Mouse (Mus musculus) activated CD4-positive, CD25-positive, alpha-beta regulatory T cell, adult 4 months (primary cell): ENCODE data around the gene Rsph14. TPM values are rescaled to one million over a fixed set of nuclear protein-coding genes. Genes with fewer than 3 reads are reported as not detected.

ENCODE experiments used
- ATAC-seq: one replicate; pipeline ENCODE4 v1.8.0; 2017
- polyA plus RNA-seq, 2 experiments: library from polyadenylated mRNA; unstranded; fragments of 100-300 nt; shearing (Covaris generic); gene quantifications; one replicate each; pipeline ENCODE4 v1.2.1; 2017

Gene Rsph14
- polyA plus RNA-seq, 2 experiments from 2014 or later = not detected

GRCm38 (mm10) chr10:74989814-74990213 lies 42.6 kb downstream of the Rsph14 start:
- ATAC-seq = no peak

GRCm38 (mm10) chr10:74987698-74988470 lies 44.5 kb downstream of the Rsph14 start:
- no peak for ATAC-seq

- ATAC-seq = no peak
These were observed 49.2 kb downstream of the Rsph14 start for GRCm38 (mm10) chr10:74983176-74983575.

DNA sequence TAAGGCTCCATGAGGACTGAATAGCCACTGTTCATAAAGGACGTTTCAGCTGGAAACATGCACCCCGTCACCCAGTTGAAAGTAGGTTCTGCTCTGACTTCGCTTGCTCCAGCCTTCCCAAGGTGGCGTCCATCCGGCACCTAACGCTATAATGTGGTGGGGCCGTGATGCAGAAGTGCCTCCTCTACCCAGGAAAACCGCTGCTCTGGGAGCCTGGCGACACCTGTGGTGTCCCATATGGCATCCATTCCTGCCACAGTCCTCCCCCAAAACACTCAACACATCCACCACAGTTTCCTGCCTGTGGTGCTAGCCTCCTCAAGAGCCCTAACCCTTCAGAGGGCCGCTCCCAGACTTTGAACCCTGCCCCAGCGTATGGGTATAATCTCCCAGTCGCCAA lies 51.2 kb downstream of the Rsph14 start:
- no peak for ATAC-seq

GRCm38 (mm10) chr10:74978056-74978455 lies 54.3 kb downstream of the Rsph14 start:
- ATAC-seq = no peak

GRCm38 (mm10) chr10:74976429-74976828 lies 56.0 kb downstream of the Rsph14 start:
- no peak for ATAC-seq

DNA sequence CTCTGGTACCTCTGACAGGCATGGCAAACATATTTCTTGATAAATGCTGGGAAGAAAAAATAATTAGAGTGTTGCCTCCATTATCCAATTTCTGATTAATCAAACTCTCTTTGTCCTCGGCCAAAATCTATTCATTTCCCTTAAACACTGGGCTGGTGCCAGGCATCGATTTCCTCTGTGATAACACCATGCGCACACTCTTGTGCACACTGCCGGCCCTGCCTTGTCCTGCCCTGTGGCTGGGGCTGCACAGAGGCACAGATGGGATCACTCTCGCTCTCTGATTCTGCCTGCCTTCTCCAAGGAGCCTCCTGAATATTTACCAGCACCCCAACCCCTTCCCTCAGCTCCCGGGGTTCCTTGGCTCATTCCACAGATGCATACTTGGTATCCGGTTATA lies 56.8 kb downstream of the Rsph14 start:
- no peak for ATAC-seq

- no peak for ATAC-seq
These were observed 59.4 kb downstream of the Rsph14 start for GRCm38 (mm10) chr10:74973026-74973425.

DNA sequence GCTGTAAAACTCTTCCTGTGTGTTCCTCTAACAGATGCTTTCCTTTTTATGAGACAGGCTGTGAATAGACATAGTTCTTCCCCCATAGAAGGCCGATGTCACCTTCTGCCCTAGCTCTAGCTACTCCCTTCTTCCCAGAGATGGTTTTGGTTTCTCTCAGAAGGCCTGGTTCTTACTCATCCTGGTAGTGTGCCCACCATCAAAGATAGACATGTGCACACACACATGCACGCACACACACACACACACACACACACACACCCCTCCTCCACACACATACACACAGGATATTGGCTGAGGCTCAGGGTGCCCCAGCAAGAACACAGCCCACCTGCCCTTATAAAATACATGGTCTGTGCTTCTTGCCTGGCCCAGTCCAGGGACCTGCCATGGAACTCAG lies 63.1 kb downstream of the Rsph14 start:
- ATAC-seq = no peak

DNA sequence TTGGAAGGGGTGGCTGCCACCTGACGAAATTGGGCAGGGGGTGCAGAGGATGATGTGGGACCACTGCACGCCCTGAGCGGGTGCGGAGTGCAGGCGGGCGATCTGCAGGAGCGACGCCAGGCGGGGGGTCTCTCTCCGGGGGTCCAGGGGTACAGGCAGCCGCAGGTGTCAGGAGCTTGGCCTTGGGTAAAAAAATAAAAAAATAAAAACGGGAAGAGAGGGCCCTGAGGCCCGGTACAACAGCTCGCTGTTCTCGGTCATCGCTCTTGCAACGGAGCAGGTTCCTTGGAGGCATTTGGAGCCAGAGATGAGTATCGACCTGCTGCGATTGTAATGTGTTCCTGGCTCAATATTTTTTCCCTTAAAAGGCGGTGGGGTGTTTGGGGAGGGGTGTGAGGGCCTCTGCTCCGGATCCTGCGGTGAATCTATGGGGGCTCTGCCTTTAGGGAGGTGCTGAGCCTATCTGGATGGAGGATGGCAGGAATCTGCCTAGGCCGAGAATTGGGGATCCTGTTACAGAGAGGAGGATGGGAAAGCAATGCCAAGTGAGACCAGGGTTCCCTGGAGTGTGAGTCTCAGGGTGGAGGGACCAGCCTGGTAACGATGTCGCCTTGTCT lies 64.6 kb downstream of the Rsph14 start:
- no peak for ATAC-seq

- ATAC-seq = peak; percentile 90
These were observed 65.4 kb downstream of the Rsph14 start, which contains the start of gene Gnaz for GRCm38 (mm10) chr10:74966850-74967451. TSS of gene Gnaz (plus strand) at chr10:74967177.

- ATAC-seq = no peak
These were observed 68.0 kb downstream of the Rsph14 start for GRCm38 (mm10) chr10:74964380-74964779.

- ATAC-seq = no peak
These were observed 79.4 kb downstream of the Rsph14 start for GRCm38 (mm10) chr10:74952830-74953443.

DNA sequence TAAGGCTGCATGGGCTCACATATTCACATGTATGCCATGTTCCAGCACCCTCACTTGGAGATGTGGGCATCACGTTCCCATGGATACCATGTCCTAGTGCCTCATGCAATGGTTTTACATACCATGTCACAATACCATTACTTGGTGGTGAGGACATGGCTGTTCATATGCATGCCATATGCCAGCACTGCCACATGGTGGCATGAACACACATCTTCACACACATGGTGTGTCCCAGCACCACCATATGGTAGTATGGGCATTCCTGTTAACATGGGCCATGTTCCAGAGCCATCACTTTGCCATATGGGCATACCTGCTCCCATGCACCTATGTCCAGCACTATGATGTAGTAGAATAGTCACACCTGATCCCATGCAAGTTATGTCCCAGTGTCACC lies 91.6 kb downstream of the Rsph14 start:
- no peak for ATAC-seq

DNA sequence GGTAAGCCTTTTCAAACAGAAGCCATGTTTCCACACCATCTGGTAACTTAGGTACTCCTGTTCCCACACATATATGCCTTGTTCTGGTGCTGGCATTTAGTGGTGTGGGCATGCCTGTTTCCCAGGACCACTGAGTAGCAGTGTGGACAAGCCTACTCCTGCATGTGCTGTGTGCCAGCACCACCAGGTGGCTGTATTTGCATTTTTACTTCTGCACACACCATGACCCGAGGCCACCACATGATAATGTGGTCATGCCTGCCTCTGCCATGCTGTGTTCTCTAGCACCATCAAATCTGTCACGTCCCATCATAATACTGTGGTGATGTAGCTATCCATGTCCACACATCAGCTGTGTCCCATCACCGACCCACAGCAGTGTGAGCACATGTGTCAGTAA lies 93.1 kb downstream of the Rsph14 start:
- no peak for ATAC-seq

DNA sequence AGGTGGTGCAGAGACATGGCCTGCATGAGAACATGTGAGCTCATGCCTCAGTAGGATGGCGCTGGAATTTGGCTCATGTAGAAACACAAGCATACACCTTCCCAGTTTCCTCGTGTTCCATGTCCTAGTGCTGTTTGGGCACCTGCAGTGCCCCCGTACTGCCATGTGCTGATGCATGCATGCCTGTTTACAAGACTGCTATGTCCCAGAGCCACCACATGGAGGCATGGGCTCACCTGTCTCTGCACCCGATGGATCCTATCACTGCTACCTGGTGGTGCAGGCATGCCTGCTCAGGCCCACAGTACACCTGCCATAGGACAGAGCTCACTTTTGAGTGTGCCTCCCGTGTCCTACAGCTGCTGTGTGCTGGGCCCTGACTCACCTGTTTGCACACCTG lies 94.0 kb downstream of the Rsph14 start:
- no peak for ATAC-seq

- ATAC-seq = peak; percentile 40
These were observed 95.2 kb downstream of the Rsph14 start for GRCm38 (mm10) chr10:74937003-74937790.

DNA sequence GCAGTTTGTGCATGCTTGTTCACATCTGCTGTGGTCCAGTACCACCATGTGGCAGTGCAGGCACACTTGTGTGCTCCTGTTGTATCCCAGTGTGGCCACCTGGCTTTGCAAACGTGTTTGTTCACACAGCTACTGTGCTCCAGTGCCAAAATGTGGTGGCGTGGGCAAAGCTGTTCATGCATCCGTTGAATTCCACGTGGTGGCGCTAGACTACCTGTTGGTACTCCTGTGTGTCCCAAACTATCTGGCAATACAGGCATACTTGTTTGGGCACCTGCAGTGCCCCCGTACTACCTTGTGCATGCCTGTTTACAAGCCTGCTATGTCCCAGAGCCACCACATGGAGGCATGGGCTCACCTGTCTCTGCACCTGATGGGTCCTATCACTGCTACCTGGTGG lies 97.4 kb downstream of the Rsph14 start:
- ATAC-seq = no peak

GRCm38 (mm10) chr10:74934521-74934920 lies 97.9 kb downstream of the Rsph14 start:
- ATAC-seq = no peak

- ATAC-seq = no peak
These were observed 98.7 kb downstream of the Rsph14 start for GRCm38 (mm10) chr10:74933548-74934190.

DNA sequence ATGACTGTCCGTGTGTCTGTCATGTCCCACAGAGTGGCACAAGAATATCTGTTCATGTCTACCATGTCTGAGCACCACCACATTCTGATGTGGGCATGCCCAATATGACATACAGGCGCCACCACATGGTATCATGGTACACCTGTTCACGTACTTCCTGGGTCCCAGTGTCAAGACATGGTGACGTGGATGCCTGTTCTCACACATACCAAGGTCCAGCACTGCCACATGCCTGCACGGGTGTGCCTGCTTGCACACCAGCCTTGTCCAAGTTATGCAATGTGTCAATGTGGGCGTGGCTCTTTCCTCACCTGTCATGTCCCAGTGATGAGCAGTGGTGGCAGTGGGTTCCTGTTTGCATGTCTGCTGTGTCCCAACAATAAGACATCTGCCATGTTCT lies 99.9 kb downstream of the Rsph14 start:
- no peak for ATAC-seq

DNA sequence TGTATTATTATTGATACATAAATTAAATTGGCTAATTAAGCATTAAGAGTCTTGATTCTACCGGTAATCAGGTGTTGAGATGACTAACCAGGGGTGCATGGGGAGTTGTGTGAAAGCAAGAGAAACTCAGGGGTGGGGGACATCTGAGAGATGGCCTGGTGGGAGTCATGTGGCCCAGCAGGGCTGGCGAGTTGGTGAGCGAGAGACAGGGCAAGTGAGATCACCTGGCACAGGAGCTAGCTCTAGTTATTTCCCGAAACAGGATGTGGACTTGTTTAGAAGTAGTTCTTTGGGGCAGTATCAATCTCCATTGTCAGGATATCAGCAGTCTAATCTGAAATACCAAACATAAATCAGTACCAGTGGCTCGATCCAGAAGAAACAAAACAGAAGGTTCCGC lies 100.8 kb downstream of the Rsph14 start:
- no peak for ATAC-seq
